Mouse (Mus musculus) stomach, postnatal 0 days (tissue): ENCODE measurements at regions not wholly inside any gene's neighbourhood (a gene's known extent, or its start where the extent isn't known, plus 50 kb on each side); places are given as distances from the start of the nearest gene placed in this dataset.

Source experiments
- ATAC-seq: fragments of 200-750 bp; cut with Nextera tagmentation; 2 replicates; pipeline ENCODE4 v1.8.0; 2017; ENCODE audit not compliant: low FRiP score, low TSS enrichment
- DNase-seq: peaks from one replicate; pipeline ENCODE4 v3.0.0-alpha.2; 2016; ENCODE audit warnings: low spot score
- H3K27ac ChIP-seq: fragments of 300-500 bp; sonication (generic); replicated peaks from 2 replicates; pipeline ENCODE4 v1.5.1; 2014; ENCODE audit warnings: mild to moderate bottlenecking, control low read depth
- H3K27me3 ChIP-seq: fragments of 300-500 bp; sonication (generic); 2 replicates; pipeline ENCODE4 v1.6.1; 2014; ENCODE audit warnings: low read length; ENCODE audit not compliant: control insufficient read depth, insufficient read depth
- H3K36me3 ChIP-seq: fragments of 300-500 bp; sonication (generic); 2 replicates; pipeline ENCODE4 v1.6.1; 2014; ENCODE audit warnings: low read length, mixed read lengths; ENCODE audit not compliant: control insufficient read depth, insufficient read depth
- H3K4me1 ChIP-seq: fragments of 300-500 bp; sonication (generic); replicated peaks from 2 replicates; pipeline ENCODE4 v1.6.1; 2014; ENCODE audit warnings: antibody characterized with exemption; ENCODE audit not compliant: control insufficient read depth, insufficient read depth
- H3K4me2 ChIP-seq: fragments of 300-500 bp; sonication (generic); replicated peaks from 2 replicates; pipeline ENCODE4 v1.6.1; 2014; ENCODE audit warnings: low read depth, mild to moderate bottlenecking, control low read depth, moderate library complexity
- H3K4me3 ChIP-seq: fragments of 300-500 bp; sonication (generic); 2 replicates; pipeline ENCODE4 v1.5.1; 2014; ENCODE audit warnings: low read depth, low read length, control low read depth
- H3K9ac ChIP-seq: fragments of 300-500 bp; sonication (generic); 2 replicates; pipeline ENCODE4 v1.6.1; 2014; ENCODE audit warnings: mild to moderate bottlenecking, low read length, control low read depth, mixed read lengths
- H3K9me3 ChIP-seq: fragments of 300-500 bp; sonication (generic); 2 replicates; pipeline ENCODE4 v1.6.1; 2016; ENCODE audit warnings: low read length; ENCODE audit not compliant: control insufficient read depth
- CTCF ChIP-seq: IDR thresholded peaks from 2 replicates; pipeline ENCODE4 v1.5.1; 2016; ENCODE audit warnings: antibody characterized with exemption, low read depth, mild to moderate bottlenecking, moderate library complexity
- EP300 ChIP-seq: optimal IDR thresholded peaks from 2 replicates; pipeline ENCODE3; 2016; ENCODE audit warnings: antibody characterized with exemption
- WGBS: fragments of 180-500 bp; shearing (Covaris S2); extraction: QIAGEN DNeasy Blood & Tissue Kit; methylation state at CpG from one replicate; pipeline ENCODE4 v1.1.7; 2014; 5-methylcytosine and 5-hydroxymethylcytosine counted together

GRCm38 (mm10) chr3:150610681-150611101 is 827.0 kb upstream of the Adgrl4 start:
- Histone ChIP-seq H3K4me3 (peak overlapping the region; percentile 25), H3K27ac (peak overlapping the region; percentile 74), H3K9me3 (no peaks in the 10 kb centered on the region), H3K27me3 (no peaks in the 10 kb centered on the region), H3K9ac (0 out of 2 replicates have a peak overlapping the region, but pooled peaks have one; percentile 13), H3K4me2 (peak overlapping the region; percentile 35), H3K36me3 (no peaks in the 10 kb centered on the region), H3K4me1 (no peaks in the 10 kb centered on the region)
- WGBS = 47% methylated on average over 15 of the region's 15 CpGs
- peak; percentile 57 for DNase-seq
- TF ChIP-seq CTCF = no peak
- no peak for TF ChIP-seq EP300
- ATAC-seq = peak; percentile 57; the same call in 1 of the 2 replicates

DNA sequence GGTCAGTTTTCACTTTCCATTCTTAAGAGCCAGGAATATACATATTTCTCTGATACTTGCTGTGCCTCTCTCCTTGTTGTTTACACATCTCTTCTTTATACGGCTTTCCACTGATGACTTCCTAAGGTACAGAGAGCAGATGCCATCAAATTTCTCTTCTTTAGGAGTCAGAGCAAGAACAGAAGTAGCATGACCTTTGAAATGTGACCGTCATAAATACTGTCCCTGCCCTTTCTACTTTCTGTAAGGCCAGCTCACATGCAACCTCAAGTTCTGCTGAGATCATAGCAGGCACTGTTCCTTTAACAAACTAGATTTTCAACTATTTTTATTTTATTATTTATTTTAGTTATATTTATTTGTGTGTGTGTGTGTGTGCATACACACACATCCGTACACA is 800.1 kb upstream of the Adgrl4 start:
- no peak for TF ChIP-seq CTCF
- TF ChIP-seq EP300 = no peak
- 77% methylated on average over 3 of the region's 3 CpGs for WGBS
- H3K4me1 ChIP-seq = no peaks in the 10 kb centered on the region
- H3K9ac ChIP-seq = no peak overlapping the region
- H3K27me3 ChIP-seq = no peaks in the 10 kb centered on the region
- no peak overlapping the region for H3K4me3 ChIP-seq
- H3K4me2 ChIP-seq = no peak overlapping the region
- no peak for ATAC-seq
- H3K27ac ChIP-seq = no peak overlapping the region
- no peaks in the 10 kb centered on the region for H3K36me3 ChIP-seq
- no peak for DNase-seq
- H3K9me3 ChIP-seq = no peaks in the 10 kb centered on the region

DNA sequence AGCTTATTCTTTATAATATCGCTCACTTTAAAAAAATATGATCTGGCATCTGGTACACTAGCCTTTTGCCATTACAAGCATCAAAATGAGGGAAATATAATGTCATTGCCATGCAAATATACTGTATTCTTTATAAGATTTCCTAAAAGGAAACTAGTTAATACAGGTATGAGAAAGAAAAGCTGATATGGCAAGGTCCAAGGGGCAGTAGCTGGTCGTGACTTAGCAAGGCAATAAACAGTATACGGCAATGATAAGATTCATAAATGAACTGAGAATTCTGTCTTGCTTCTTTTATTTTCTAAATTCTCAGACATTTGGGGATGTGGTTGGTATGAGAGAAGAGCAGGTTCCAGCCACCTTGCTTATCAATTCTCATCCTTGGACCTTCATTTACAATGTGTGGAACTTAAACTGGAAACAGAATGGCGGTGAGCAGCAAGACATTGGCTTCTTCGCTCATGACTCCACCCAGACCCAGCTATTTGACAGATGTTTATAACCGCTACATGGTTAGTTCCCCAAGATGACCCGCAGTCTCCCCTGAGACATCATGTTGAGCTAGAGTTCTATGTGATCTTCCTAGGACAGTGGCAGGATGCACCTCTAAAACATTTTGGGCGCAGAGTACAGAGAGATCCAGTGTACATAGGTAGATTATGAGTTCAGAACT is 797.5 kb upstream of the Adgrl4 start:
- no peaks in the 10 kb centered on the region for H3K27me3 ChIP-seq
- DNase-seq (no peak), ATAC-seq (no peak)
- H3K9ac ChIP-seq = no peak overlapping the region
- TF ChIP-seq CTCF (no peak), EP300 (no peak)
- no peaks in the 10 kb centered on the region for H3K9me3 ChIP-seq
- H3K36me3 ChIP-seq = no peaks in the 10 kb centered on the region
- 87% methylated on average over 8 of the region's 8 CpGs for WGBS
- no peak overlapping the region for H3K27ac ChIP-seq
- no peak overlapping the region for H3K4me2 ChIP-seq
- no peaks in the 10 kb centered on the region for H3K4me1 ChIP-seq
- H3K4me3 ChIP-seq = no peak overlapping the region

- Histone ChIP-seq H3K9ac (no peak overlapping the region), H3K4me2 (no peak overlapping the region), H3K27ac (no peak overlapping the region), H3K27me3 (no peaks in the 10 kb centered on the region), H3K36me3 (no peaks in the 10 kb centered on the region), H3K9me3 (no peaks in the 10 kb centered on the region), H3K4me1 (no peaks in the 10 kb centered on the region), H3K4me3 (no peak overlapping the region)
- ATAC-seq (no peak), DNase-seq (no peak)
- 64% methylated on average over 3 of the region's 3 CpGs for WGBS
- TF ChIP-seq CTCF (no peak), EP300 (no peak)
These were observed 789.6 kb upstream of the Adgrl4 start for GRCm38 (mm10) chr3:150648040-150648439.

- Histone ChIP-seq H3K27ac (no peak overlapping the region), H3K4me1 (no peaks in the 10 kb centered on the region), H3K4me2 (no peak overlapping the region), H3K9ac (no peak overlapping the region), H3K36me3 (no peaks in the 10 kb centered on the region), H3K27me3 (no peaks in the 10 kb centered on the region), H3K9me3 (no peaks in the 10 kb centered on the region), H3K4me3 (no peak overlapping the region)
- ATAC-seq (no peak), DNase-seq (no peak)
- TF ChIP-seq CTCF = no peak
- TF ChIP-seq EP300 = no peak
- WGBS = 57% methylated on average over 3 of the region's 3 CpGs
These were observed 787.7 kb upstream of the Adgrl4 start for GRCm38 (mm10) chr3:150649783-150650565.

DNA sequence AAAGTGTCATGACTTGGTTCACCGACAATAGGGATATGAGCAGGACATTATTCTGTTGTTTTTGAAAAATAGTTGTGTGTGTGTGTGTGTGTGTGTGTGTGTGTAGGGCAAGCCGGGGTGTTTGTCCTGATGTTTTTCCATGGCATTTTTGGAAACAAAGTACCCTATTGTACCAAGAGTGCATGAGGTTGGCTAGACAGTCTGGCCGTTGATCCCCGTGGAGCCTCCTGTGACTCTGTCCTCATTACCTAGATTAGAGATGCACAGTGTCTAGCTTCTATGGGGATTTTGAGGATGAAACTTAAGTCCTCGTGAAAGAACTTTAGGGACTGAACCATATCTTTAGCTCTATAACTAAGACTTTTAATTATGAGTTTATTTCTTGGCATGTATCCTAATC is 741.9 kb upstream of the Adgrl4 start:
- H3K9me3 ChIP-seq = no peaks in the 10 kb centered on the region
- H3K36me3 ChIP-seq = no peaks in the 10 kb centered on the region
- no peak overlapping the region for H3K27ac ChIP-seq
- TF ChIP-seq EP300 = no peak
- TF ChIP-seq CTCF = no peak
- H3K27me3 ChIP-seq = no peaks in the 10 kb centered on the region
- no peak for DNase-seq
- ATAC-seq = no peak
- no peak overlapping the region for H3K4me3 ChIP-seq
- no peak overlapping the region for H3K9ac ChIP-seq
- WGBS = 74% methylated on average over 5 of the region's 5 CpGs
- no peaks in the 10 kb centered on the region for H3K4me1 ChIP-seq
- H3K4me2 ChIP-seq = no peak overlapping the region
